Mouse (Mus musculus): Measurements from ENCODE around the gene Crybg3. TPM values are rescaled to one million over a fixed set of nuclear protein-coding genes. Genes with fewer than 3 reads are reported as not detected.

The Crybg3 gene
- 1 to 10 TPM; 4.2 to 8.3 TPM for polyA plus RNA-seq (2017; shearing (Covaris generic))

GRCm38 (mm10) chr16:59600311-59601251 lies at the start of gene Crybg3:
TSS of gene Crybg3 (minus strand) at chr16:59600979.

DNA sequence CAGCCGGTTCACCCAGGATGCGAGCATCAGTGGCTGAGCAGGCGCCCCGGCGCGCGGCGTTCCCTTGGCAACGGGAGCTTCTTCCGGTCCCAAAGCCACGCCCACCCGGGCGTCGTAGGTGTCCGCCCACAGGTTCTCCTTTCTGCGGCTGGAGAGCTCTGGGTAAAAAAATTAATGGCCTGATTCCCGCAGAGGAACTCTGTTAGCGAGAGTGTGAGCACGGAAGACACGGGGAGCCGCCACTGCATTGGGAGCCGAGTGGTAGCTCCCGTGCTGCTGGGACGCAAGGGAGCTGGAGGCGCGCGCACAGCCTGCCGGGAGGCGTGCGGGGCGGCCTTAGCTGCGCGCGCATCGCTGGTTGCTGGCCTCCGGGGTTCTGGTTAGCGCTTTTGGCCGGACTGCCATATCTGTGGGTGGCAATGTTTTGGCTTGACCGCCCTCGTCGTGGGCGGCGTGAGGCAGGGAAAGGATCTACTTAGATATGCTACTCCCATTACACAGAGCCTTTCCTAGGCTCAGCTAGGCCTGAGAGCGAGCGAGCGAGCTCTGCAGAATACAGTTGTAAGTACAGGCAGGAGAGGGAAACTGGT lies 38.4 kb upstream of the Crybg3 start, which contains the start of gene Arl6:
TSS of gene Arl6 (minus strand) at position 290 of the 590 bp plus-strand sequence.

DNA sequence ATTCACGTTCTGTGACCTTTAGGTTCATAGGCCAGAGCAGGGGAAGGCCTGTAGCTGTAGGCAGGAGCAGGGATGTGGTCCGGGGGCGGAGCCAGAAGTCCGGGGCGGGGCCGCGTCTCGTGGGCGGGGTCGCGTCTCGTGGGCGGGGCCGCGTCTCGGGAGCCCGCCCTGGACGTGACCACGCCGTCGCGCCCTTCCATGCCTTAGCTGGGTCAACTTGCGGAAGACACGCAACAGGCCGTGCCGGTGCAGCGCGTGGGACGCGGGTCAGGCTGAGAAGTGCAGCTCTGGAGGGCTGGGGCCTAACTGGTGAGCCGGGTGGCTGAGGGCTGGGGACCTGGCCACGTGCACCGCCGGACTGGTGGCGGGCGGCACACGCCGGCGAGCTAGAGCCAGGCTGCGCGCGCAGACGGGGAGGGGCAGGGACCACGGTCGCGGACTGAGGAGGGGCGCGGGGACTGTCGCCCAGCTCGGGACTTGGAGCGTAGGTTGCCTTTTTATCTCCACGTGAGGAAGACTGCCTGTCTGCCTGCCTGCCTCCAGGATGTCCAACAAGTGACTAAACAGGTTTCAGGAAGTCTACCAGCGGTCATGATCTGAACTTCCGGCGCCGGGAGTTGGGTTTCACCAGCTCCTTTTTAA lies 129.0 kb downstream of the Crybg3 start, which contains the start of gene Riox2:
TSS of gene Riox2 (plus strand) at position 139 of the 642 bp plus-strand sequence.

Other genes with a start within 250 kb of the Crybg3 start
- not detected for gene Olfr209, start 237.0 kb downstream of the Crybg3 start, polyA plus RNA-seq (2017; shearing (Covaris generic))
- not detected for gene Gabrr3, start 193.6 kb downstream of the Crybg3 start, polyA plus RNA-seq (2017; shearing (Covaris generic))
- gene Riox2, start 129.2 kb downstream of the Crybg3 start, polyA plus RNA-seq (2017; shearing (Covaris generic)): 10 to 100 TPM; 80.1 to 80.4 TPM
- gene Arl6, start 38.4 kb upstream of the Crybg3 start, polyA plus RNA-seq (2017; shearing (Covaris generic)): 1 to 10 TPM; 3.5 to 3.7 TPM

All from activated CD4-positive, CD25-positive, alpha-beta regulatory T cell (primary cell).